Mouse (Mus musculus) cerebellum, adult (tissue): ENCODE measurements around the gene Tpi1.

Experiments
- ATAC-seq: cut with Nextera tagmentation; 2 replicates; pipeline ENCODE4 v1.9.2; 2017; ENCODE audit warnings: mild to moderate bottlenecking, moderate library complexity, mixed read lengths; ENCODE audit not compliant: insufficient number of reproducible peaks, low FRiP score, low TSS enrichment

Gene Tpi1

DNA sequence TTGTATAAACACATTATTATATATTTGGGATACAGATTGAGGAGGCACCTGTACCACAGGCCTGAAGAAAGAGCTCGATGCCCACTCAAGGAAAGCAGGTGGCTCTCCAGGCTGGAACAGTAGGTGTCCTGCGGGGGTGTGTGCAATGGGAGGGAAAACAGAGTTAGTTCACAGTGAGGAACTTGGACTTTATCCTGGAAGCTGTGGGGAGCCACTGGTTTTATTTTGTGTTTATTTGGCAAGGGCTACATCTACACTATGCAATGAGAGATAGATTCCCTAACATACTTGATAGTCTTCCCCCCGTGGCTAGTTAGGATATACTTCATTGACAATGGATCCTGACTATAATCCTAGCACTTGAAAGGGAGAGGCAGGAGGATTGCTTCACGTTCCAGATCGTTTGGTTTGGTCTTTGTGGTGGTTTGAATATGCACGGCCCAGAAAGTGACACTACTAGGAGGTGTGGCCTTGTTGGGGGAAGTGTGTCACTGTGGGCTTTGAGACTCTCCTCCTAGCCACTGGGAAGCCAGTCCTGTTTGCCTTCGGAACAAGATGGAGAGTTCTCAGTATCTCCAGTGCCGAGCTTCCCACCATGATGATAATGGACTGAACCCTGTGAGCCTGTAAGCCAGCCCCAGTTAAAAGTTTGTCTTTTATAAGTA lies 27.2 kb downstream of the Tpi1 start:
- peak; percentile 83 for ATAC-seq

- no peak for ATAC-seq
Measured at GRCm38 (mm10) chr6:124782436-124782835, 31.7 kb downstream of the Tpi1 start.

- no peak for ATAC-seq
Measured at GRCm38 (mm10) chr6:124780917-124781316, 33.2 kb downstream of the Tpi1 start.

- no peak for ATAC-seq
Measured at GRCm38 (mm10) chr6:124779984-124780416, 34.1 kb downstream of the Tpi1 start.

- ATAC-seq = no peak
Measured at GRCm38 (mm10) chr6:124779222-124779983, 34.7 kb downstream of the Tpi1 start, which contains the start of gene Lrrc23. Gene Lrrc23, minus strand, starts transcription at chr6:124779727.

- no peak for ATAC-seq
Measured at GRCm38 (mm10) chr6:124770511-124770910, 43.6 kb downstream of the Tpi1 start.

DNA sequence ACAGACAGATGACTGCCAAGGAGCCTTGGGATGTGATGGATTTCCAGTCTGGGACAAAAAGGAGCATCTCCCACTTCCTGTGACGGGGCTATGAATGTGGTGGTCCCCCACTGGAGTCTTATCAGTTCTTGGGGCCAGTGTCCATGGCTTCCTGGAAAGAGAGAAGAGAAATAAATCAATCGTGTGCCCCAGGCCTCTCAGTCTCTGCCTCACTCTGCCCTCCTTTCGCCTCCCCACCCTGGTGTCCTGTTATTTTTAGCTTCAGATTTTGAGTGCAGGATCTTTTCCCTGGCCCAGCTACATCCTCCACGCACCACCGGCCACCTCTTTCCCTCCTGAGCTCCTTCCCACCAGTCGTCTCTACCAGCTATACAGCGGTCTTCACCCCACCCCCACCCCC lies 44.1 kb downstream of the Tpi1 start:
- ATAC-seq = no peak

DNA sequence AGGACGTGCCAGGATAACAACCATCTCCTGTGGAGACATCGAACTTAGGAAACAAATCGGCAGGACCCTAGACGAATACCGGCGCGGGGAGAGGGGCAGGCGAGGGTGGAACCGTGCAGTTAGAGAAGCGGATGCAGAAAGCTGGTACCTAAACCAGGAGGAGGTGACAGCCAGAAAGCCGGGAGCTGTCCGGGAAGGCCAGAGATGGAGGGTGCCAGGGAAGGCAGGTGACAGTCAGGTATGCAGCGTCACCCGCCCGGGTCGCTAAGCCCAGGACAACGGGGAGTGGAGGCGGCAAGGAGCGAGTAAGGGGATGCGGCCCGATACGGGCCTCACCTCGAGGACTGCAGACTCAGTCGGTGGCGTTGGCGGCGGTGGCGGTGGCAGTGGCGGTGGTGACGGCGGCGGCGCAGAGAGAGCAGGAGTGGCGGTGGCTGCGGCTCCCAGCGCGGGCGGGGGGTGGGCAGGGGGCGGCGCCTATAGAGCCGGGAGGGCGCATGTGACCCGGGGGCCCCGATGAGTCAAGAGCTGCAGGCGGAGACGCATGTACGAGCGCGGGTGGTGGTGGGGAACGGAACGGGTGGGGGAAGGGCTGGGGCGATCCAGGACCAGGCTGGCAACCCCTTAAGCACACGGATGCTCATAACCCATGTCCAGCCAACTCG lies 44.9 kb downstream of the Tpi1 start, which contains the start of gene Eno2:
TSS of gene Eno2 (minus strand) at position 573 of the 665 bp plus-strand sequence.
- peak; percentile 52 for ATAC-seq

GRCm38 (mm10) chr6:124768704-124769044 lies 45.4 kb downstream of the Tpi1 start:
- peak; percentile 18; the same call in 1 of the 2 replicates for ATAC-seq

DNA sequence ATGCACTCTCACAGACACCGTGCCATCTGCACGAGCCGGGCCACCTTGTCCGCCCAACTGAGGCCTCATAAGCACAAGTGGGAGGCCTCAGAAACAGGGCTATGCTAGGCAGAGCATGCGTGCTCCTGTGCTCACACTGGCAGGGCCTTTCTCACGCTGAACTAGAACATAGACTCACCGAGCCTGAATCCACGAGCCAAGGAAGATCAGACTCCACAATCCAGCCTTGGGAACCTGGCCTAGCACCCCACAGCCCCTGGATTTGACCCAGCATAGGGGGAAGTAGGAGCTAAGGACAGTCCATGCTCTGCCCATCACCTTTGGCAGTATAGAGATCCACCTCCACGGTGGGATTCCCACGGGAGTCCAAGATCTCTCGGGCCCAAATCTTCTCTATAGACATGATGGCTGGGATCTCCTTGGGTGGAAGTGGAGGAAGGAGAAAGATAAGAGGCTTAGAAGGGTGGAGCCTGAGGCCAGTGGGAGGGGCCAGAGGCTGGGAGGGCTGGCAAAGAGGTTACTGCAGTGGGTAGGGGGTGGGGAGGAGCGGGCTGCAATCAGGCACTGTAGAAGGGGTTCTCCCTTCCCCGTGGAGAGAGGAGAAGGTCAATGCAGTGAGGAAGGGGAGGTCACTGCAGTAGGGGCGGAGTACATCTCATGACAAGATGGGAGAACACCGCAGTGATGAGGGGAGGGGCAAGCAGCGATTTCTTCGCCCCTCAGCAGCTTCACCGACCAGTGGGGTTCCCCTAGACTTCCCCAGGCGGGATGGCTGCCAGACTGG lies 46.0 kb downstream of the Tpi1 start:
- peak; percentile 39 for ATAC-seq

- ATAC-seq = no peak
Measured at GRCm38 (mm10) chr6:124767536-124767919, 46.6 kb downstream of the Tpi1 start.

DNA sequence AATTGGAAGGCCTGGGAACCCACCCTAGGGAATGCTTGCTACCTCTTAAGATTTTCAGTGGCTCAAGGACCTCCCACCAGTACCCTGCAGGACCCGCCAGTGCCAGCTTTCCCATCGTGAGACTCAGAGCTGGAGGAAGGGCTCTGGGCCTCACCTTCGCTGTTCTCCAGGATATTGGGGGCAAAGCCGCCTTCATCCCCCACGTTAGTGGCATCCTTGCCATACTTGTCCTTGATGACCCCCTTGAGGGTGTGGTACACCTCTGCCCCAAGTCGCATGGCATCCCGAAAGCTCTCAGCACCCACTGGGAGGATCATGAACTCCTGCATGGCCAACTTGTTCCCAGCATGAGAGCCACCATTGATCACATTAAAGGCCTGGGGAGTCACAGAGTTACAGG lies 48.1 kb downstream of the Tpi1 start:
- ATAC-seq = no peak
